Mouse (Mus musculus) left cerebral cortex, adult 8-10 months (tissue): ENCODE measurements at regions not wholly inside any gene's neighbourhood (a gene's known extent, or its start where the extent isn't known, plus 50 kb on each side); places are given as distances from the start of the nearest gene placed in this dataset.
A peak's percentile ranks its signal among the peaks of the same experiment; 100 is the strongest.

Experiments used
- DNase-seq, 2 experiments: peaks; one replicate each; pipeline ENCODE4 v3.0.0; 2022; ENCODE audit warnings: low spot score in 2 of 2

GRCm38 (mm10) chr2:137257847-137258515 is 141.5 kb upstream of the Jag1 start:
- DNase-seq, result no peak

DNA sequence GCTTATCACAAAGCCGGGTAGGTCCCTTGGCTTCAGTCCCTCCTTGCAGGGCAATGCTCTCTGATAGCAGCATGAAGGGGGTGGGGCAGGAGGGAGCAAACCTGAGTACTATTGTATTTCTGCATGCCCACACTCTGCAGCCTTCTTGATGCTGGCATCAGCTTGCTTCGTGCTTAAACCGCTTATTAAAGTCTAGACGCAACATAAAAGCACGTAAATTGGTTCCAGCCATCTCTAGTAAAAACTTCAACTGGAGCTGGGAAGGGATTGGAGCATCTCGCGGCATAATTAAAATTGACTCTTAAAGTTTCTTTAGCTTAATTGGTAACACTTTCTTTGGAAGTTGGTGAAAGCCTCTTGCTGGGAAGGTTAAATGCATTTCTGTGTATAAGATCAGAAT is 131.5 kb upstream of the Jag1 start:
- no peak for DNase-seq

- DNase-seq, result no peak
Measured at GRCm38 (mm10) chr2:137244370-137244769, 127.9 kb upstream of the Jag1 start.

- no peak for DNase-seq
Measured at GRCm38 (mm10) chr2:137243914-137244313, 127.5 kb upstream of the Jag1 start.

GRCm38 (mm10) chr2:137236961-137237360 is 120.5 kb upstream of the Jag1 start:
- DNase-seq, result no peak

DNA sequence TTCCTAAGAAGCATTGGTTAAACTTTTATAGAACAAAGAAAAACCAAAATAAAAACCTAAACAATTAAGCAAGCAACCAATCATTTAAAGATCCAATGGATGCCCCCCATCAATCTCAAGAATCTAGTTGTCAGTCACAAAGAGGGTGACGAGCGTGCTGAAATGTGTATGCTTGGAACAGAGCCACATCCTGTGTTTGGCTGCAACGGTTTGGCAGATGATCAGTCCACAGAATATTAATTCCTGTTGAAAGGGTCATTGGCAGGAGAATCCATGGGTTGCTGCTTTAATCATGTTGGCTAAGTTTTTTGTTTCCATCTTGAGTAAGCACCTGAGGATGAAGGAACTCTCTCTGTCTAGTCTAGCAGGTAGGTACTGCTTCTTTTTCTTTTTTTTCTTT is 117.5 kb upstream of the Jag1 start:
- no peak for DNase-seq

- no peak for DNase-seq
Measured at GRCm38 (mm10) chr2:137231161-137231560, 114.7 kb upstream of the Jag1 start.

- no peak for DNase-seq
Measured at GRCm38 (mm10) chr2:137229422-137230069, 113.1 kb upstream of the Jag1 start.

DNA sequence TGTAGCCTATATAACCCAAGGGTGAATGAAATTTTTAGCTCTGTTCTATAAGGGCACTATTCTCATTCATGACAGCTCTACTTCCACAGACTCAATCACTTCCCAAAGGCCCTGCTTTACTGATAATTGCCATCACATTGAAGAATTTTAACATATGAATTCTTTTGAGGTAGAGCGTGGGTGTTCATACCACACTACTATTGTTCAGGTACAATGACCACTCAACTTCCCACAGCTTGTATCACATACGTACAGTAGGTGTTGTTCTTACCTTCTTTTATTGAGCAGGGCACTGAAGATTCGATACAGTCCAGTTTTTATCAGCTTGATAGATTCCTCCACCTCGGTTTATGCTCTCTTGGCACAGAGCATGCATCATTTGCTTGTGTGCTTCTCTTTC is 111.1 kb upstream of the Jag1 start:
- DNase-seq, result no peak

DNA sequence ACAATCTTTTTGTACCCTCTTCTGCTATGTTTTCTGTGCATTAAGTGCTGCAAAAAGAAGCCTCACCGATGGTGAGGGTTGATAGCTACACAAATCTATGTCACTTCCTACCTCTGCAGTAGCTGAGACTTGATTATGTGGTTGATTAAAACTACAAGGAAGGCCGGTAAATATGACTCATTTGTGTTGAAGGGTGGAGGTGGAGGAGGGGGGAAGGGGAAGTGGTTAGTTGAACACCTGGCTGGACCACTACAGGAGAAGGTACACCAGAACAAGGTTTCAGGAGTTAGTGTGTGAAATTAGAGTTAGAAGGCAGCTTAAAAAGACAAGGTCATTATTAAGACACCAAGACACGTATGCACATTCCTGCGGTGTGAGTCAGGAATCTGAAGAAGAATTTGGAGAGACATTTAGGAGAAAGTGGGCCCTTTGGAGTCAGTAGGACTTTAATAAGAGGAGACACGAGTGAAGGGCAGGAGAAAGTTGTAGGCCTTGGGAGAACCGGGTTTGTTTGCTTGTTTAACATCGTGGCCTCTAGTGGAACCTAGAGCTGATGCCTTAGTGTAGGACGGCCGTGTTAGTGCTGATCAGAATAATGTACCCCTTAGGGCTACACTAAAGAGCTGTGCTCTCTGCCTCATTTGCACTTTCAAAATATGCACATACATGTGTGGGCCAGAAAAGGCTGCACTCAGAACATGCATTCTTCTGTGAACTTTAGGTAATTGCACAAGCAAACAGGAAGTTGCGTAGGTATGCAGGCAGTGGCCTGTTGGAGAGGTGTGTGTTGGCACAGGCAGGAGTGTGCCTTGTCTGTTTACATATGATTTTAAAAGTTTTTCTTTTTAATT is 108.5 kb upstream of the Jag1 start:
- DNase-seq, result no peak

DNA sequence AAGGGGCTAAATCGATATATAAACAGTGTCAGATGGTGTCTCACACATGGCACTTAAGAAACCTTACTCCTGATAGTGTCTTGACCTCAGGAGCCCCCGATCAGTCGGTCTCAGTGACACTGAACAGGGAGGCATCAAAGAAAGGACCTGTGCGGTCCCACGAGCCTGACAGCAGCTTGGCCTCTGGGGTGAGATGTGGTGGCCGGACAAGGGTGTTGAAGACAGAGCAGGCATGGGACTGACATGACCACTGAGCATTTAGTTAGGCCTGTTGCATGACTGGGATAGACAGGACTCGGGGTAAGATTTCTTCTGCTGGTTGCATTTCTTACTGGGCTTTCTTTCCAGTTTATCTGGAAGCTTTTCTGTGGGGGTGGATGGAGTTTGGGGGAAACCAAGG is 99.3 kb upstream of the Jag1 start:
- no peak for DNase-seq

DNA sequence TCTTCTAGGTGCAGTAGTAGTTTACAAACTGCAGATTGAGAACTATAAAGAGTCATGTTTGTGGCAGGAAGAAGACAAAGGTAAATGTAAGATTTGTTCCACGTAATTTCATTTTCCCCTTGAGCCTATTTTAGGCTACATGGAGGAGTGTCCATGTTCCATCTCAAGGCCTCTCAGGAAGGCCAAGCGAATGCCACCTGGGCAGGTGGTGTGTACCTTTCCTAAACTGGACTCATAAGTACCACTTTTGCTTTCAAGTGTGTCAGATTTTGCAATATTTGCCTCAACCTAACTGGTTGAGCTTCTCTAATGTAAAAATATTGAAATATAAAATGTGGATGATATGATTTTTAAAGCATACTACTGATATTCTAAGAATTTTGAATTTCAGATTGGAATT is 91.4 kb upstream of the Jag1 start:
- no peak for DNase-seq

DNA sequence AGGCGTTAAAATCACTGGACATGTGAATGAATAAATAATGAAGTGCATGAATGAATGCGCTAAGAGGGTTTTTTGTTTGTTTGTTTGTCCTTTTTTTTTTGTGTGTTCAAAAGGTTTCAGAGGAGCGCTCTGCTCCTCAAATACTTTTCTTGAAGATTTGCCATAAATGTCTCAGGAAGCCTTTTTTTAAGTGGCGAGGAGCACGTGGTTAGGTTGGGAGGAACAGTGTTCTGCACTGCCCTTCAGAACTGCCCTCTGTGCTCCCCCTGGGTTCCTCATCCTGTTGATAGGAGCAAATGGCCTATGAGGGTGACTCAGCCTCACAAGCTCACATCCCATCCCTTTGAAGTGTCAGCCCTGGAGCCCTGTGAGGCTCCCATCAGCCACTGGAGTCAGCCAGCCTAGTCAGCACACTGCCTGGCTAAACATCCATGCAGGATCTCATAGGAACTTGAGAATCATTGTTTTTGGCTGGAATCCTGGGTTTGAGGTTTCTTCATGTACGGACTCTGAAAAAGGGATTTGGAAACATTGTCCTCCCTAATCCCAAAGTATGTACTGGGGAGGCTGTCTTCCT is 87.9 kb upstream of the Jag1 start:
- peak in 1 of 2 experiments; percentile 7 for DNase-seq

- DNase-seq, result no peak
Measured at GRCm38 (mm10) chr2:137200101-137200500, 83.7 kb upstream of the Jag1 start.

DNA sequence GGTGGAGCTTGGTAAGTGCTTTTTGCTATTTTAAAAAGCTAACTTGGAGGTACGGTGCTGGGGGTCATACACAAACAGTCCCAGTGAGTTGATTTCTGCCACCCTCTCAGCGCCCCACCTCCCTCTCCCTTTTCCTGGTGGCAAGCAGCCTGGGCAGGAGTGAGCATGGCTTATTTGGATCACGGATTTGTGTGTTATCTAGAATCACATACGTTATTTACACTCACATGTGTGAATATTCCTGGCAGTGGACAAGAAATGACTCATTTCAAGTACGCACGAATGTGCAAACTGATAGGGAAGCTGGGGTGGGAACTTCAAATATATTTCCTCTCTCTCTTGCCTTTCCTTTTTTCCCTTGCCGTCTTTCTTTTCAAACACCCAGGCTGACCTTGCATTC is 75.7 kb upstream of the Jag1 start:
- DNase-seq, result no peak

GRCm38 (mm10) chr2:137169176-137169575 is 52.7 kb upstream of the Jag1 start:
- no peak for DNase-seq

- DNase-seq, result no peak
Measured at GRCm38 (mm10) chr2:137168626-137169025, 52.2 kb upstream of the Jag1 start.
